Mouse (Mus musculus) spleen, postnatal 0 days (tissue): Measurements from ENCODE around the gene Il1f10. TPM values are rescaled to one million over a fixed set of nuclear protein-coding genes. Genes with fewer than 3 reads are reported as not detected.

ENCODE experiments used
- polyA plus RNA-seq: library from polyadenylated mRNA; unstranded; fragments of >200 nt; fragmentation: Nextera tagmentation; extraction: Ambion mirVana; gene quantifications from 2 replicates; pipeline ENCODE4 v1.2.1, GENCODE M21; 2015

The Il1f10 gene
- not detected in 2 replicates for polyA plus RNA-seq

GRCm38 (mm10) chr2:24290896-24291295 is at the start of gene Il1f10:
Gene Il1f10 (plus strand): TSS chr2:24291196.

GRCm38 (mm10) chr2:24276654-24277053 is 14.3 kb upstream of the Il1f10 start, which contains the start of gene Il1f5:
Gene Il1f5 (plus strand): TSS chr2:24276954.

GRCm38 (mm10) chr2:24336545-24336944 is 45.5 kb downstream of the Il1f10 start, which contains the start of gene Il1rn:
Gene Il1rn (plus strand): TSS chr2:24336853.

Other genes with a start within 250 kb of the Il1f10 start
- gene Hnmt, start 241.8 kb upstream of the Il1f10 start, polyA plus RNA-seq, result 1.8 and 2.3 TPM in 2 replicates
- not detected in 2 replicates for gene Tbpl2, start 194.6 kb upstream of the Il1f10 start, polyA plus RNA-seq
- gene Il1f8, start 138.0 kb upstream of the Il1f10 start, polyA plus RNA-seq, result not detected in 2 replicates
- gene Il1f9, start 104.7 kb upstream of the Il1f10 start, polyA plus RNA-seq, result 5.7 and 7.7 TPM in 2 replicates
- not detected in 2 replicates for gene Il1f6, start 75.8 kb upstream of the Il1f10 start, polyA plus RNA-seq
- gene Il1f5, start 14.2 kb upstream of the Il1f10 start, polyA plus RNA-seq, result not detected in 2 replicates
- gene Il1rn, start 45.7 kb downstream of the Il1f10 start, polyA plus RNA-seq, result 6.5 and 6.7 TPM in 2 replicates
- gene Psd4, start 76.4 kb downstream of the Il1f10 start, polyA plus RNA-seq, result 7.8 and 10.1 TPM in 2 replicates
- 0.05 and 0.14 TPM in 2 replicates for gene Pax8, start 184.4 kb downstream of the Il1f10 start, polyA plus RNA-seq